Mouse (Mus musculus): ENCODE measurements around the gene Shisa4. TPM values are rescaled to one million over a fixed set of nuclear protein-coding genes. Genes with fewer than 3 reads are reported as not detected.
"Not testable (repeated sequence)": the region's sequence is repeated elsewhere in the genome, so short reads cannot be mapped to it uniquely, and the experiment has no call there.

Gene Shisa4
- 100 to 1,000 TPM; 139 to 152 TPM for total RNA-seq (2021)
- long read RNA-seq, experiment 1, transcript Shisa4-201 (5 exons, 1,763 nt): major isoform, 192 of 225 reads
- long read RNA-seq, experiment 1, partial matches to known transcripts: 7 of 225 reads
- long read RNA-seq, experiment 1, other reads (novel, unspliced or antisense): 26 of 225 reads
- long read RNA-seq, experiment 2, transcript Shisa4-201 (5 exons, 1,763 nt): major isoform, 193 of 236 reads
- long read RNA-seq, experiment 2, partial matches to known transcripts: 8 of 236 reads
- long read RNA-seq, experiment 2, other reads (novel, unspliced or antisense): 34 of 236 reads

- H3K27ac ChIP-seq: peak within 1 kb of the TSS; percentile 95
- intact Hi-C loops (cut with DNase I): no loop called here
- TF ChIP-seq CTCF (IDR thresholded peaks at IDR 0.05): peak; percentile 13; the same call in 1 of the 2 replicates
- peak; percentile 87 for DNase-seq
- H3K4me3 ChIP-seq: peak within 1 kb of the TSS; percentile 82
Observed at GRCm38 (mm10) chr1:135374868-135375581, at the start of gene Shisa4. Gene Shisa4 (minus strand): TSS chr1:135375237.

DNA sequence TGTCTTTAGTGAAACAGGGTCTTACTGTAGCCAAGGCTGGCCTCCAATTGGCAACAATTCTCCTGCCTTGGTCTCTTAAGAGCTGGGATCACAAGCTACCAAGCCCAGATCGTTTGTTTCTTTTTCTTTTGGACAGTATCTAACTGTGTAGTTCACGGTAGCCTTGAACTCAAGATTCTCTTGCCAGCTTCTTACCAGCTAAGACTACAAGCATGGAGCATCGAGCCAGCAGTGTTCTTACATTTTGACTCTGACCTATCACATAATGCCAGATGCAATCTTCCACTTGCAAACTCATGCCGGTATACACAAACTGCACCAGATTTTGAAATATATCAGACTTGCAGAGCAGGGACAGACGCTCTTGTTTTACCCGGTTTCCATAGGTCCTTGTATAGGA is 47.7 kb upstream of the Shisa4 start:
- Histone ChIP-seq H3K27ac (no peak overlapping the region), H3K4me3 (no peak overlapping the region)
- intact Hi-C loops (cut with DNase I): no loop called here
- DNase-seq: no peak
- no peak for TF ChIP-seq CTCF (IDR thresholded peaks at IDR 0.05)

GRCm38 (mm10) chr1:135413996-135414395 is 39.0 kb upstream of the Shisa4 start:
- DNase-seq: peak; percentile 35
- intact Hi-C loops (cut with DNase I): no loop called here
- 0 out of 2 replicates have a peak overlapping the region, but pooled peaks have one; percentile 6 for H3K27ac ChIP-seq
- H3K4me3 ChIP-seq: no peak overlapping the region
- TF ChIP-seq CTCF (IDR thresholded peaks at IDR 0.05): no peak

GRCm38 (mm10) chr1:135412130-135412529 is 37.1 kb upstream of the Shisa4 start:
- no peak overlapping the region for H3K27ac ChIP-seq
- no peak overlapping the region for H3K4me3 ChIP-seq
- DNase-seq: no peak
- intact Hi-C loops (cut with DNase I): no loop called here
- TF ChIP-seq CTCF (IDR thresholded peaks at IDR 0.05): no peak

DNA sequence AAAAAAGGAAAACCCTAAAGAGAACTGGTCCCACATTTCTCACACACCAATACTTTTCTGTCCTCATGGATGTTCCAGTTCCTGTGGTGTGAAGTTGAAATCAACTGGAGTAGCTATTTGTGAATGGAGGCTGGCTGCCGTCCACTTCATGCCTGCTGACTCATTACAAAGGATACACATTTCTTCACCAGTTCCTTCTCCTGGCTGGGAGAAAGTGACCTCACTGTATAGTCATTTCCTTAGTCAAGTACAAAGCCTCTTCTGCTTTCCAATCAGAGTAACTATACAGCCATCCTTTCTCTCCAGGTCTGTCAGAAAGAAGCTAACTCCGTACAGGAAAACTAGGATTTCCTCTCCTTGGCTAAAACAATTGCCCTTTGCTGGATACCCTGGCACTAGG is 35.9 kb upstream of the Shisa4 start:
- DNase-seq: peak; percentile 87
- intact Hi-C loops (cut with DNase I): no loop called here
- TF ChIP-seq CTCF (IDR thresholded peaks at IDR 0.05): no peak
- Histone ChIP-seq H3K27ac (peak overlapping the region; percentile 66), H3K4me3 (no peak overlapping the region)

DNA sequence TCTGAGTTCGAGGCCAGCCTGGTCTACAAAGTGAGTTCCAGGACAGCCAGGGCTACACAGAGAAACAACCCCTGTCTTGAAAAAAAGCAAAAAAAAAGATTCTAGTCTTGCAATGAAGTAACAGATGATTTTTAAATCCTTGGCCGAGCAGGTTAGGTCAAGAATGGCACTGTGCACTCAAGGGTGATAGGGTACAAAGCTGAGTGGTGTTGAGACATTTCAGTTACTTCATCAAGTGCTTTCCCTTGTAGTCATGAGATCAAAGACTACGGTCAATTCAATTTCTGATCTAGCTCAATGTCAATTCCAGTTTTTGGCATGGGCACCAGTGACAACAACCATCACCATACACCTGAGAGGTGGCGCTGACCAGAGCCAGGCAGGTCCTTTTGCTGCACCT is 33.9 kb upstream of the Shisa4 start:
- Histone ChIP-seq H3K27ac (no peak overlapping the region), H3K4me3 (no peak overlapping the region)
- intact Hi-C loops (cut with DNase I): no loop called here
- no peak for DNase-seq
- TF ChIP-seq CTCF (IDR thresholded peaks at IDR 0.05): no peak

GRCm38 (mm10) chr1:135405356-135405755 is 30.3 kb upstream of the Shisa4 start:
- Histone ChIP-seq H3K27ac (no peak overlapping the region), H3K4me3 (no peak overlapping the region)
- intact Hi-C loops (cut with DNase I): no loop called here

DNA sequence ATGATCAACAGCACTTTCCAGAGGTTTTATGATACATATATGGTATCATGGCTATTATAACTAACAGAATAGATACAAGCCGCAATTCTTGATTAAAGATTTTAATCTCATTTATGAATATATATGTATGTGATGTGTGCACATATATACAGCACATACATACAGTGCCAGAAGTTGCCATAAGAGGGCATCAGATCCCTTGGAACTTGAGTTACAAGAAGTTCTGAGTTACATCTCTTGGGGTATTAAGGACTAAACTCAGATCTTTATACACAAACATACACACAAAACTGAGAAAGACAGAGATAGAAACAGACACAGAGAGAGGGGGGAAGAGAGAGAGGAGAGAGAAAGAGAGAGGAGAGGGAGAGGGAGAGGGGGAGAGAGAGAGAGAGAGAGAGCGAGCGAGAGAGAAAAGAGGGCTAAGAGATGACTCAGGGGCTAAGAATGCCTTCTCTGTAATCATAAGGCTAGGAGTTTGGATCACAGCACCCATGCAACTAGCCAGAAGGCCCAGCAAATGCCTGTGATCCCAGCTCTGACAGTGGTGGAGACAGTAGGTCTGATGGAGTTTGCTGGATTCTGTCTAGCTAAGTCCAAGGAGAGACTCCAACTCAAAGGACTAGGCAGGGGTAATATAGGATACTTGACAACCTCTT is 26.5 kb upstream of the Shisa4 start:
- peak; percentile 23; the same call in 1 of the 2 replicates for TF ChIP-seq CTCF (IDR thresholded peaks at IDR 0.05)
- DNase-seq: no peak
- no peak overlapping the region for H3K27ac ChIP-seq
- no peak overlapping the region for H3K4me3 ChIP-seq
- intact Hi-C loops (cut with DNase I): no loop called here

More at GRCm38 (mm10) chr1:135405356-135405755, 30.3 kb upstream of the Shisa4 start:
- no peak for DNase-seq
- no peak for TF ChIP-seq CTCF (IDR thresholded peaks at IDR 0.05)

- intact Hi-C loops (cut with DNase I): no loop called here
- TF ChIP-seq CTCF (IDR thresholded peaks at IDR 0.05): no peak
- no peak for DNase-seq
- H3K27ac ChIP-seq: no peak overlapping the region
- H3K4me3 ChIP-seq: no peak overlapping the region
Observed at GRCm38 (mm10) chr1:135399466-135399865, 24.4 kb upstream of the Shisa4 start.

- intact Hi-C loops (cut with DNase I): no loop called here
- Histone ChIP-seq H3K4me3 (no peak overlapping the region), H3K27ac (peak overlapping the region; percentile 61)
- DNase-seq: peak; percentile 69
- peak; percentile 40 for TF ChIP-seq CTCF (IDR thresholded peaks at IDR 0.05)
Observed at GRCm38 (mm10) chr1:135385161-135385560, 10.1 kb upstream of the Shisa4 start.

- Histone ChIP-seq H3K27ac (no peak overlapping the region; the same call in 1 of the 2 replicates), H3K4me3 (no peak overlapping the region)
- intact Hi-C loops (cut with DNase I): no loop called here
- no peak for DNase-seq
- TF ChIP-seq CTCF (IDR thresholded peaks at IDR 0.05): no peak
Observed at GRCm38 (mm10) chr1:135384171-135384570, 9.1 kb upstream of the Shisa4 start.

GRCm38 (mm10) chr1:135381560-135381959 is 6.5 kb upstream of the Shisa4 start:
- DNase-seq; intact Hi-C loops (cut with DNase I); H3K27ac ChIP-seq; H3K4me3 ChIP-seq: not testable (repeated sequence)
- TF ChIP-seq CTCF (IDR thresholded peaks at IDR 0.05): peak; percentile 53

All from gastrocnemius, adult 2 months (tissue).